Mouse (Mus musculus) stomach, postnatal 0 days (tissue): ENCODE measurements at regions not wholly inside any gene's neighbourhood (a gene's known extent, or its start where the extent isn't known, plus 50 kb on each side); places are given as distances from the start of the nearest gene placed in this dataset.

ENCODE experiments used
- ATAC-seq: fragments of 200-750 bp; cut with Nextera tagmentation; 2 replicates; pipeline ENCODE4 v1.8.0; 2017; ENCODE audit not compliant: low FRiP score, low TSS enrichment
- DNase-seq: peaks from one replicate; pipeline ENCODE4 v3.0.0-alpha.2; 2016; ENCODE audit warnings: low spot score
- H3K27ac ChIP-seq: fragments of 300-500 bp; sonication (generic); replicated peaks from 2 replicates; pipeline ENCODE4 v1.5.1; 2014; ENCODE audit warnings: mild to moderate bottlenecking, control low read depth
- H3K27me3 ChIP-seq: fragments of 300-500 bp; sonication (generic); 2 replicates; pipeline ENCODE4 v1.6.1; 2014; ENCODE audit warnings: low read length; ENCODE audit not compliant: control insufficient read depth, insufficient read depth
- H3K36me3 ChIP-seq: fragments of 300-500 bp; sonication (generic); 2 replicates; pipeline ENCODE4 v1.6.1; 2014; ENCODE audit warnings: low read length, mixed read lengths; ENCODE audit not compliant: control insufficient read depth, insufficient read depth
- H3K4me1 ChIP-seq: fragments of 300-500 bp; sonication (generic); replicated peaks from 2 replicates; pipeline ENCODE4 v1.6.1; 2014; ENCODE audit warnings: antibody characterized with exemption; ENCODE audit not compliant: control insufficient read depth, insufficient read depth
- H3K4me2 ChIP-seq: fragments of 300-500 bp; sonication (generic); replicated peaks from 2 replicates; pipeline ENCODE4 v1.6.1; 2014; ENCODE audit warnings: low read depth, mild to moderate bottlenecking, control low read depth, moderate library complexity
- H3K4me3 ChIP-seq: fragments of 300-500 bp; sonication (generic); 2 replicates; pipeline ENCODE4 v1.5.1; 2014; ENCODE audit warnings: low read depth, low read length, control low read depth
- H3K9ac ChIP-seq: fragments of 300-500 bp; sonication (generic); 2 replicates; pipeline ENCODE4 v1.6.1; 2014; ENCODE audit warnings: mild to moderate bottlenecking, low read length, control low read depth, mixed read lengths
- H3K9me3 ChIP-seq: fragments of 300-500 bp; sonication (generic); 2 replicates; pipeline ENCODE4 v1.6.1; 2016; ENCODE audit warnings: low read length; ENCODE audit not compliant: control insufficient read depth
- CTCF ChIP-seq: IDR thresholded peaks from 2 replicates; pipeline ENCODE4 v1.5.1; 2016; ENCODE audit warnings: antibody characterized with exemption, low read depth, mild to moderate bottlenecking, moderate library complexity
- EP300 ChIP-seq: optimal IDR thresholded peaks from 2 replicates; pipeline ENCODE3; 2016; ENCODE audit warnings: antibody characterized with exemption
- WGBS: fragments of 180-500 bp; shearing (Covaris S2); extraction: QIAGEN DNeasy Blood & Tissue Kit; methylation state at CpG from one replicate; pipeline ENCODE4 v1.1.7; 2014; 5-methylcytosine and 5-hydroxymethylcytosine counted together

- no peaks in the 10 kb centered on the region for H3K9me3 ChIP-seq
- no peak overlapping the region for H3K27ac ChIP-seq
- WGBS = 85% methylated on average over 4 of the region's 4 CpGs
- no peak overlapping the region for H3K9ac ChIP-seq
- H3K4me1 ChIP-seq = no peaks in the 10 kb centered on the region
- DNase-seq = no peak
- ATAC-seq = no peak
- H3K27me3 ChIP-seq = no peaks in the 10 kb centered on the region
- no peak overlapping the region for H3K4me2 ChIP-seq
- H3K4me3 ChIP-seq = no peak overlapping the region
- TF ChIP-seq CTCF = no peak
- TF ChIP-seq EP300 = no peak
- no peaks in the 10 kb centered on the region for H3K36me3 ChIP-seq
Measured at GRCm38 (mm10) chr1:90332531-90332930, 128.8 kb downstream of the Ackr3 start.

- no peak overlapping the region for H3K9ac ChIP-seq
- 66% methylated on average over 6 of the region's 6 CpGs for WGBS
- H3K36me3 ChIP-seq = no peaks in the 10 kb centered on the region
- no peaks in the 10 kb centered on the region for H3K27me3 ChIP-seq
- DNase-seq (no peak), ATAC-seq (no peak)
- no peaks in the 10 kb centered on the region for H3K4me1 ChIP-seq
- H3K27ac ChIP-seq = no peak overlapping the region
- no peak for TF ChIP-seq EP300
- no peak for TF ChIP-seq CTCF
- no peak overlapping the region for H3K4me2 ChIP-seq
- no peak overlapping the region for H3K4me3 ChIP-seq
- H3K9me3 ChIP-seq = no peaks in the 10 kb centered on the region
Measured at GRCm38 (mm10) chr1:90333676-90334430, 130.1 kb downstream of the Ackr3 start.

GRCm38 (mm10) chr1:90335001-90335747 lies 131.4 kb downstream of the Ackr3 start:
- DNase-seq = peak; percentile 18
- H3K27ac ChIP-seq = no peak overlapping the region
- no peak overlapping the region for H3K4me2 ChIP-seq

GRCm38 (mm10) chr1:90337876-90338316 lies 134.1 kb downstream of the Ackr3 start:
- TF ChIP-seq CTCF (no peak), EP300 (no peak)
- DNase-seq = no peak
- H3K36me3 ChIP-seq = no peaks in the 10 kb centered on the region
- no peak overlapping the region for H3K4me3 ChIP-seq
- no peaks in the 10 kb centered on the region for H3K9me3 ChIP-seq
- WGBS = 52% methylated on average over 12 of the region's 12 CpGs
- H3K27me3 ChIP-seq = no peaks in the 10 kb centered on the region
- H3K4me1 ChIP-seq = no peaks in the 10 kb centered on the region
- H3K4me2 ChIP-seq = no peak overlapping the region
- H3K27ac ChIP-seq = no peak overlapping the region
- ATAC-seq = no peak
- H3K9ac ChIP-seq = no peak overlapping the region

More at GRCm38 (mm10) chr1:90335001-90335747, 131.4 kb downstream of the Ackr3 start:
- Histone ChIP-seq H3K9ac (no peak overlapping the region), H3K4me1 (no peaks in the 10 kb centered on the region), H3K27me3 (no peaks in the 10 kb centered on the region), H3K36me3 (no peaks in the 10 kb centered on the region), H3K9me3 (no peaks in the 10 kb centered on the region), H3K4me3 (no peak overlapping the region)
- 55% methylated on average over 25 of the region's 25 CpGs for WGBS
- ATAC-seq = peak; percentile 71; the same call in 1 of the 2 replicates
- no peak for TF ChIP-seq CTCF
- no peak for TF ChIP-seq EP300

- H3K9me3 ChIP-seq = no peaks in the 10 kb centered on the region
- H3K4me1 ChIP-seq = no peaks in the 10 kb centered on the region
- 26% methylated on average over 1 of the region's 1 CpGs for WGBS
- no peaks in the 10 kb centered on the region for H3K27me3 ChIP-seq
- H3K9ac ChIP-seq = no peak overlapping the region
- H3K36me3 ChIP-seq = no peaks in the 10 kb centered on the region
- no peak overlapping the region for H3K4me2 ChIP-seq
- ATAC-seq (no peak), DNase-seq (no peak)
- no peak overlapping the region for H3K27ac ChIP-seq
- no peak for TF ChIP-seq EP300
- no peak for TF ChIP-seq CTCF
- no peak overlapping the region for H3K4me3 ChIP-seq
Measured at GRCm38 (mm10) chr1:90342346-90342745, 138.6 kb downstream of the Ackr3 start.

- H3K9me3 ChIP-seq = no peaks in the 10 kb centered on the region
- H3K4me2 ChIP-seq = no peak overlapping the region
- no peak overlapping the region for H3K4me3 ChIP-seq
- H3K9ac ChIP-seq = no peak overlapping the region
- 72% methylated on average over 2 of the region's 2 CpGs for WGBS
- no peak overlapping the region for H3K27ac ChIP-seq
- ATAC-seq (no peak), DNase-seq (no peak)
- no peaks in the 10 kb centered on the region for H3K27me3 ChIP-seq
- no peaks in the 10 kb centered on the region for H3K4me1 ChIP-seq
- H3K36me3 ChIP-seq = no peaks in the 10 kb centered on the region
- TF ChIP-seq CTCF (no peak), EP300 (no peak)
Measured at GRCm38 (mm10) chr1:90343492-90343891, 139.7 kb downstream of the Ackr3 start.
